Mouse (Mus musculus) heart, embryonic 15.5 days (tissue): ENCODE results near the gene Slc25a21. TPM values are rescaled to one million over a fixed set of nuclear protein-coding genes. Genes with fewer than 3 reads are reported as not detected.

ENCODE experiments used
- ATAC-seq: fragments of 200-750 bp; cut with Nextera tagmentation; replicated peaks from 2 replicates; pipeline ENCODE4 v1.8.0; 2017; ENCODE audit warnings: low read depth, moderate TSS enrichment; ENCODE audit not compliant: insufficient number of reproducible peaks, insufficient read depth, low FRiP score
- H3K27ac ChIP-seq: fragments of 300-500 bp; sonication (generic); 2 replicates; pipeline ENCODE4 v1.5.1; 2015; ENCODE audit warnings: mild to moderate bottlenecking, inconsistent platforms
- H3K27me3 ChIP-seq: fragments of 300-500 bp; sonication (generic); 2 replicates; pipeline ENCODE4 v1.6.1; 2015; ENCODE audit warnings: inconsistent platforms
- H3K36me3 ChIP-seq: fragments of 300-500 bp; sonication (generic); 2 replicates; pipeline ENCODE4 v1.6.1; 2015; ENCODE audit warnings: mild to moderate bottlenecking, inconsistent platforms
- H3K4me1 ChIP-seq: fragments of 300-500 bp; sonication (generic); replicated peaks from 2 replicates; pipeline ENCODE4 v1.6.1; 2015; ENCODE audit warnings: inconsistent platforms
- H3K4me2 ChIP-seq: fragments of 300-500 bp; sonication (generic); 2 replicates; pipeline ENCODE4 v1.6.1; 2015; ENCODE audit warnings: inconsistent platforms, mild to moderate bottlenecking, moderate library complexity
- H3K4me3 ChIP-seq: fragments of 300-500 bp; sonication (generic); 2 replicates; pipeline ENCODE4 v1.5.1; 2015; ENCODE audit warnings: mild to moderate bottlenecking, inconsistent platforms
- H3K9ac ChIP-seq: fragments of 300-500 bp; sonication (generic); 2 replicates; pipeline ENCODE4 v1.6.1; 2015; ENCODE audit warnings: mild to moderate bottlenecking, inconsistent platforms
- H3K9me3 ChIP-seq: fragments of 300-500 bp; sonication (generic); replicated peaks from 2 replicates; pipeline ENCODE4 v1.6.1; 2016; ENCODE audit warnings: inconsistent platforms
- WGBS: fragments of 180-500 bp; shearing (Covaris S2); methylation state at CpG from one replicate; pipeline ENCODE4 v1.1.7; 2015; ENCODE audit warnings: mixed read lengths; 5-methylcytosine and 5-hydroxymethylcytosine counted together
- polyA plus RNA-seq: library from polyadenylated mRNA; unstranded; fragments of >200 nt; fragmentation: Nextera tagmentation; extraction: Ambion mirVana; gene quantifications from 2 replicates; pipeline ENCODE4 v1.2.1, GENCODE M21; 2015

Gene Slc25a21
- polyA plus RNA-seq, 1 experiment from 2014 or later = 0.21 TPM

DNA sequence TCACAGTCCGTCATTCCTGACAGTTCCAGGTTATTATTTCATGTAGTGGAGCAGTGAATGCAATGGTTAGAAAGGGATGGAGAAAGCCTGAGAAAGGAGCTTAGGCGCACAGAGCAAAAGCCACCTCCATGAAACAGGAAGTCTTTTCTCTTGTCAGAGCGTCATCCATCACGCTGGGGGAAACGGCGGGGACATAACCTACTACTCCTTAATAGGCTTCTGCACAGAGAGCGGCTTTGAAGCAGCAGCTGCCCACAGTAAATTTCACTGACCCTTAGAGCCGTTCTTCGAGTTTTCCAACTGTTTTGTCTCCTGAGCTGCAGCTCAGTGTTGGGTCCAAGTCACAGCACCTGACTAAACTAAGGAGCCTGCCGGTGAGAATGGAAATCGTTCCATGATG lies 188.3 kb downstream of the Slc25a21 start:
- ATAC-seq = no peak
- H3K36me3 ChIP-seq = no peaks in the 10 kb centered on the region
- H3K4me2 ChIP-seq = no peak overlapping the region
- 43% methylated on average over 11 of the region's 11 CpGs for WGBS
- H3K4me1 ChIP-seq = no peaks in the 10 kb centered on the region
- H3K9ac ChIP-seq = no peak overlapping the region
- H3K4me3 ChIP-seq = no peak overlapping the region
- H3K27ac ChIP-seq = no peak overlapping the region
- H3K9me3 ChIP-seq = no peaks in the 10 kb centered on the region
- no peaks in the 10 kb centered on the region for H3K27me3 ChIP-seq

DNA sequence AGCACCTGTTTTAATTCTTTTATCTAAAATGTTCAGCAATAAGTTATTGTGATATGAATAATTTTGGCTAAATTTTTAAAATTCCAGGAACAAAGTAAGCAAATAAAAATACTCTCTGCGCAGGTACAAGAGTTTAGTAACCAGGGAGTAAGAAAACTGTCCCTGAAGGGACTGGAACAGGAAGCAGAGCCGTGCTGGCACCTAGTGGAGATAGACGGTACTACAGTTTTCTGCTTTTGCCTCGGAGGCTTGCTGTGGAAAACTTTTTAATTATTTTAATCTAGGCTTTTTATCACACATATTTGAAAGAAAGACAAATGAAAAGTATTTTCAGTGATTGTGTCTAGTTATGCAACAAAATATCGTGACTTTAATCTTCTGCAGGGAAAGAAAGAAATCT lies 211.2 kb downstream of the Slc25a21 start:
- H3K27ac ChIP-seq = no peak overlapping the region
- H3K9ac ChIP-seq = no peak overlapping the region
- H3K27me3 ChIP-seq = 0 out of 2 replicates have a peak, but pooled peaks cover 5% of the 10 kb centered on the region
- no peaks in the 10 kb centered on the region for H3K36me3 ChIP-seq
- no peak overlapping the region for H3K4me3 ChIP-seq
- no peak overlapping the region for H3K4me2 ChIP-seq
- no peak for ATAC-seq
- H3K4me1 ChIP-seq = no peaks in the 10 kb centered on the region
- H3K9me3 ChIP-seq = no peaks in the 10 kb centered on the region
- WGBS = 10% methylated on average over 5 of the region's 5 CpGs

DNA sequence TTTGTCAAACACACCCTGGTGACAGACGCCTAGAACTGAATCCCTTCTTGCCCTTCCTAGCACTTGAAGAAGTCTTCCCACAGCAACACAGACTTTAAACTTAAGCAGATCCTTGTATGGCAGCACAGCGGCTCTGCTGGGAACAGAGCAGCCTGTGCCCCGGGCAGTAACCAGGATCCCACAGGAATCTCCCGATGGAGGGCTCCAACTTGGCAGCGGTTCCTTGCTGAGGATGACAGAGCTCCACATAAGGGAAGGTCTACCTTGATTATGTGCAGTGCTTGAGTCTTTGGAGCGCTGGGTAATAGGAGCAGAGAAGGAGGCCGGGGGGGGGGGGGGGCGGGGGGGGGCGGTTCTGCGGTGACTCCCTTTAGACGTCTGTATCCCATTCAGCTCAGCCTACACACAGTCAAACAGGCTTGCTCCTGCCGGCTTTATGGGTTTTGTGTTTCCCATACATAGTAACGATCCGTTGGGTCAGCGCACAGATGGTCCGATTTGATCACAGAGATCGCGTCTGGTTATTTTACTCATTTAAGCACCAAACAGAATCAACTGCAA lies 215.1 kb downstream of the Slc25a21 start:
- no peak overlapping the region for H3K27ac ChIP-seq
- H3K9ac ChIP-seq = no peak overlapping the region
- no peak for ATAC-seq
- H3K4me1 ChIP-seq = no peaks in the 10 kb centered on the region
- H3K36me3 ChIP-seq = no peaks in the 10 kb centered on the region
- no peaks in the 10 kb centered on the region for H3K9me3 ChIP-seq
- H3K4me2 ChIP-seq = no peak overlapping the region
- 66% methylated on average over 18 of the region's 18 CpGs for WGBS
- no peak overlapping the region for H3K4me3 ChIP-seq
- 0 out of 2 replicates have a peak, but pooled peaks cover 5% of the 10 kb centered on the region for H3K27me3 ChIP-seq

- no peak for ATAC-seq
- Histone ChIP-seq H3K9ac (no peak overlapping the region), H3K4me1 (no peaks in the 10 kb centered on the region), H3K9me3 (no peaks in the 10 kb centered on the region), H3K36me3 (no peaks in the 10 kb centered on the region), H3K4me3 (no peak overlapping the region), H3K4me2 (no peak overlapping the region), H3K27me3 (no peaks in the 10 kb centered on the region), H3K27ac (no peak overlapping the region)
- WGBS = 84% methylated on average over 6 of the region's 6 CpGs
Observed at GRCm38 (mm10) chr12:56975256-56975655, 222.0 kb downstream of the Slc25a21 start.

DNA sequence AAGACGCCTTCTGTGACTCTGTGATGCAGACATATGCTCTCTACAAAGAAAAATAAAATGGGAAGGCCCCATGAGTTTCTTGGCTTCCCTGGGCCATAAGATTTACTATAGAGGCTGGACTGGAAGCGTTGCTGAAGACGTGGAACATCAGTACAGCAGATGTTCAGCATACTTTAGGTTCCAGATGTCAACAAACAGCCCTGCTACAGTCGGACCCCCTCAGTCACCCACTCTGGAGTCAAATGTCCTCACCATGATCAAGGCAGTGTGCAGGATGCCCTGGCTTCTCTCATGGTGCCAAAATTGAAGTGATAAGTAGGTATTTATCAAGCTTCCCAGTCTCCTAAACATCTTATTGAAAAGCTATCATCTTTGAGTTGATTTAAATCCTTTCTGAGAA lies 234.0 kb downstream of the Slc25a21 start:
- no peak for ATAC-seq
- Histone ChIP-seq H3K9ac (no peak overlapping the region), H3K9me3 (no peaks in the 10 kb centered on the region), H3K27ac (no peak overlapping the region), H3K36me3 (no peaks in the 10 kb centered on the region), H3K4me3 (no peak overlapping the region), H3K4me2 (no peak overlapping the region), H3K4me1 (peaks cover 12% of the 10 kb centered on the region), H3K27me3 (no peaks in the 10 kb centered on the region)
- WGBS = 48% methylated on average over 4 of the region's 4 CpGs

- Histone ChIP-seq H3K36me3 (no peaks in the 10 kb centered on the region), H3K4me3 (peak overlapping the region; percentile 24), H3K4me1 (peaks cover 14% of the 10 kb centered on the region), H3K9ac (no peak overlapping the region), H3K4me2 (peak overlapping the region; percentile 52), H3K9me3 (no peaks in the 10 kb centered on the region), H3K27ac (no peak overlapping the region), H3K27me3 (peaks cover 7% of the 10 kb centered on the region; the same call in 1 of the 2 replicates)
- 20% methylated on average over 9 of the region's 9 CpGs for WGBS
- peak; percentile 58; the same call in 1 of the 2 replicates for ATAC-seq
Observed at GRCm38 (mm10) chr12:56959230-56960051, 237.8 kb downstream of the Slc25a21 start.

- Histone ChIP-seq H3K9me3 (no peaks in the 10 kb centered on the region), H3K4me1 (peaks cover 14% of the 10 kb centered on the region), H3K4me3 (no peak overlapping the region), H3K27me3 (peaks cover 7% of the 10 kb centered on the region; the same call in 1 of the 2 replicates), H3K27ac (no peak overlapping the region), H3K36me3 (no peaks in the 10 kb centered on the region), H3K4me2 (peak overlapping the region; percentile 52; the same call in 1 of the 2 replicates), H3K9ac (no peak overlapping the region)
- no peak for ATAC-seq
- 25% methylated on average over 11 of the region's 11 CpGs for whole genome bisulfite sequencing
Observed at GRCm38 (mm10) chr12:56958244-56958643, 239.0 kb downstream of the Slc25a21 start.

DNA sequence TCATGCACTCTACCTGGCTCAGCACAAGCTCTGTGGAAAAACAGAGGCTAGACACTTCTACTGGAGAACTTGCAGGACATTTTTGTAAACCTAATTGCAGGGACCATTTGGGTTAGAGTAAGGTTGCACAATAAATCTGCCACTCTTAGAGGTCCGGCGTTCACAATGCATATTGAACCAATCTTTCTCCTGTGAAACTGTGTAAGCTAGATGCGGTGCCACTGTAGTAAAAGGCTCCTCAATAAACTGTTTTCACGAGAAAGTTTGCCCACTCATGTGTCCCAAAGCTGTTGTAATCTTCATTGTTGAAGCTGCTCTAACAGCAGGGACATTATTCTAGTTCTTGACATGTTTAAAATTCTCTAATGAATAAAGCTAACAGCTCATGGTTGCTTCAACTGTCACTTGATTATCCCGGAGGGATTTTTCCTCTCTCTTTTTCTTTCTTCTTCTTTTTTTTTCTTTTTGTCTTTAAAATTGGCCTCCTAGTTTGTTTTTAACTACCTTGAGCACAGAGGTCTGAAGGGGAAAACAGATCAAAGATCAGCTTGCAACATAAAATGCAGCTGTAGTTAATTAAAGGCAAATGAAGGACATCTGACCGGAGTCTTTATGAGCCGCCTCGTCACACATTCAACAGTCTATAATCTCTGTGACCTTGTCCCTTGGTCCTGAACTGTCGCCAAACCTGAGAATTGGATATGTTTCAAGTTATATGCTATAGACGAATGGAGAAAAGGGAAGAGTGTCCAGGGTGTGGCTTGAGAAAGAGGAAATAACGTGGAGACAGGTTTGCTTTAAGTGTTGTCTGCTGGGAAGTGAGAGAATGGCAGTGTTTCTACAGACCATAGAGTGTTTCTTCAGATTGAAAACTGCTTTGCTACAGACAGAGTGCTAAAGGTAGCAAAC lies 245.3 kb downstream of the Slc25a21 start:
- H3K4me2 ChIP-seq = no peak overlapping the region
- no peak for ATAC-seq

GRCm38 (mm10) chr12:56944265-56944664 lies 253.0 kb downstream of the Slc25a21 start:
- no peak overlapping the region for H3K4me3 ChIP-seq
- no peak for ATAC-seq
- H3K9ac ChIP-seq = no peak overlapping the region
- no peaks in the 10 kb centered on the region for H3K36me3 ChIP-seq
- 77% methylated on average over 1 of the region's 1 CpGs for WGBS
- no peak overlapping the region for H3K4me2 ChIP-seq
- no peaks in the 10 kb centered on the region for H3K4me1 ChIP-seq
- no peak overlapping the region for H3K27ac ChIP-seq
- H3K27me3 ChIP-seq = no peaks in the 10 kb centered on the region
- no peaks in the 10 kb centered on the region for H3K9me3 ChIP-seq

More for the DNA sequence above, 245.3 kb downstream of the Slc25a21 start:
- Histone ChIP-seq H3K4me3 (no peak overlapping the region), H3K4me1 (no peaks in the 10 kb centered on the region), H3K9me3 (no peaks in the 10 kb centered on the region), H3K27me3 (peaks cover 7% of the 10 kb centered on the region; the same call in 1 of the 2 replicates), H3K27ac (no peak overlapping the region), H3K9ac (no peak overlapping the region), H3K36me3 (no peaks in the 10 kb centered on the region)
- 55% methylated on average over 11 of the region's 11 CpGs for WGBS

GRCm38 (mm10) chr12:56940861-56941260 lies 256.4 kb downstream of the Slc25a21 start:
- Histone ChIP-seq H3K9ac (no peak overlapping the region), H3K9me3 (no peaks in the 10 kb centered on the region), H3K4me3 (no peak overlapping the region), H3K4me1 (no peaks in the 10 kb centered on the region), H3K4me2 (no peak overlapping the region), H3K27ac (no peak overlapping the region), H3K36me3 (no peaks in the 10 kb centered on the region), H3K27me3 (no peaks in the 10 kb centered on the region)
- 56% methylated on average over 3 of the region's 3 CpGs for WGBS
- no peak for ATAC-seq

DNA sequence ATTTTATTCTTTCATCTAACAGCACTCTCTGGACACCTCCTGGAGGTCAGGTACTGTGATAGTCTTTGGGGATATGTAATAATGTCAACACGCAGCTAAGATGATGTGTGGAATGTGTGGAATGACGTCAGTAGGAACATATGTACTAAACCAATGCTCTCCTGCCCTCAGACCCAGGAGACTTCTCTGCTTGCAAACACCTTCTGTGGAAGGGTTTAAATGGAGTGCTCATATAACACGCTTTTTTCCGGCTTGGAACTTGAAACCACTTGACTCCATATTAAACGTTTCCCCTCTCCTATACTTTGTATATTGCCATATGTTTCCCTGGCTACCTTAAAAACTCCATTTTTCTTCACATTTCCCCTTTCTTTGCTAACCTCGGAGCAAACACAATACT lies 279.1 kb downstream of the Slc25a21 start:
- no peak overlapping the region for H3K9ac ChIP-seq

More for the DNA sequence above, 279.1 kb downstream of the Slc25a21 start:
- 64% methylated on average over 6 of the region's 6 CpGs for WGBS
- Histone ChIP-seq H3K27ac (no peak overlapping the region), H3K4me3 (no peak overlapping the region), H3K27me3 (no peaks in the 10 kb centered on the region), H3K4me1 (no peaks in the 10 kb centered on the region), H3K4me2 (no peak overlapping the region), H3K36me3 (no peaks in the 10 kb centered on the region), H3K9me3 (no peaks in the 10 kb centered on the region)
- ATAC-seq = no peak
